Mouse (Mus musculus) liver, embryonic 12.5 days (tissue): ENCODE results near the gene Ano9. TPM values are rescaled to one million over a fixed set of nuclear protein-coding genes. Genes with fewer than 3 reads are reported as not detected.
A peak's percentile ranks its signal among the peaks of the same experiment; 100 is the strongest.

ENCODE experiments used
- ATAC-seq: fragments of 200-750 bp; cut with Nextera tagmentation; 2 replicates; pipeline ENCODE4 v1.8.0; 2017; ENCODE audit warnings: moderate number of reproducible peaks, mild to moderate bottlenecking, moderate library complexity
- H3K27ac ChIP-seq: fragments of 300-500 bp; sonication (generic); 2 replicates; pipeline ENCODE4 v1.5.1; 2016; ENCODE audit warnings: mild to moderate bottlenecking
- H3K27me3 ChIP-seq: fragments of 300-500 bp; sonication (generic); replicated peaks from 2 replicates; pipeline ENCODE4 v1.6.1; 2016; ENCODE audit warnings: mild to moderate bottlenecking, moderate library complexity
- H3K36me3 ChIP-seq: fragments of 300-500 bp; sonication (generic); 2 replicates; pipeline ENCODE4 v1.6.1; 2016; ENCODE audit warnings: mild to moderate bottlenecking, moderate library complexity
- H3K4me1 ChIP-seq: fragments of 300-500 bp; sonication (generic); 2 replicates; pipeline ENCODE4 v1.6.1; 2016
- H3K4me2 ChIP-seq: fragments of 300-500 bp; sonication (generic); 2 replicates; pipeline ENCODE4 v1.6.1; 2016; ENCODE audit warnings: mild to moderate bottlenecking, moderate library complexity
- H3K4me3 ChIP-seq: fragments of 300-500 bp; sonication (generic); 2 replicates; pipeline ENCODE4 v1.5.1; 2016; ENCODE audit warnings: mild to moderate bottlenecking, moderate library complexity
- H3K9ac ChIP-seq: fragments of 300-500 bp; sonication (generic); 2 replicates; pipeline ENCODE4 v1.6.1; 2016; ENCODE audit warnings: mild to moderate bottlenecking, moderate library complexity
- H3K9me3 ChIP-seq: fragments of 300-500 bp; sonication (generic); replicated peaks from 2 replicates; pipeline ENCODE4 v1.6.1; 2016; ENCODE audit warnings: mild to moderate bottlenecking, moderate library complexity
- WGBS: fragments of 180-500 bp; shearing (Covaris S2); methylation state at CpG from one replicate; pipeline ENCODE4 v1.1.7; 2016; ENCODE audit not compliant: insufficient replicate concordance; 5-methylcytosine and 5-hydroxymethylcytosine counted together
- polyA plus RNA-seq: library from polyadenylated mRNA; unstranded; fragments of >200 nt; fragmentation: Nextera tagmentation; extraction: Ambion mirVana; gene quantifications from 2 replicates; pipeline ENCODE4 v1.2.1, GENCODE M21; 2016

The Ano9 gene
- polyA plus RNA-seq, 1 experiment from 2014 or later = 0.15 TPM

DNA sequence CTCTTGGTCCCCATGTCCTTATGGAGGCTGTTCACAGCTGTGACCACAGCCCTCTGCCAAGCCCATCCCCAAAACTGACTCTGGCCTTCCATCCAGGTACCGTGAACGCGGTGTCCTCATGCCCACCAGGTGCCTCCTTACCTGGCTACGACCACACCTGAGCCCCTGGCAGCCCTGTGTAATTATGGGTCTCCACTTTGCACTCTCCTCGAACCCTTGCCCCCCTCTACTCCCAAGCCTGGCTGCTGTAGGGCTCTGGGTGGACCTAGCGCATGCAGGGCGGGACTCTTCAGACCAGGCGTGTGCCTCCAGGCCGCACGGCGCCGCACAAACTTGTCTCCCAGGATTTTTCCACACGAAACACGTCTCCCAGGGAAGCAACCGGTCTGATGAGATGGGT, 39.8 kb downstream of the Ano9 start, which contains the start of gene Pkp3:
Gene Pkp3 (plus strand): TSS at position 378 of the 400 bp plus-strand sequence.
- Histone ChIP-seq H3K4me3 (no peak within 1 kb of the TSS), H3K27ac (no peak within 1 kb of the TSS), H3K36me3 (no peaks in the 10 kb centered on the region), H3K4me1 (0 out of 2 replicates have a peak, but pooled peaks cover 7% of the 10 kb centered on the region), H3K4me2 (no peak within 1 kb of the TSS), H3K9ac (0 out of 2 replicates have a peak within 1 kb of the TSS, but pooled peaks have one; percentile 17), H3K27me3 (peaks cover 84% of the 10 kb centered on the region), H3K9me3 (no peaks in the 10 kb centered on the region)
- 75% methylated on average over 15 of the region's 15 CpGs for WGBS
- no peak for ATAC-seq

DNA sequence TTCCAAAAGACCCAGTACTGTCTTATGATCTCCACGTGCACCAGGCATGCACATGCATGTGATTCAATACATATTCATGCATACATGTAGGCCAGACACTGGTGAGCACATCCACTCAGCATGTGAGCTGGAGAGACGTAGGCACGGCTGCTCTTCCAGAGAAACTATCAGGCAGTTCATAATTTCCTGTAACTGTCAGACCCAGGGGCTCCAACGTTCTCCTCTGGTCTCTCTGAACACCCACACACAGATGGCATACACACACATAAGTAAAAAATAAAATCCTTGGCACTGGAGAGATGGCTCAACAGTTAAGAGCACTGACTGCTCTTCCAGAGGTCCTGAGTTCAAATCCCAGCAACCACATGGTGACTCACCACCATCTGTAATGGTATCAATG, 43.8 kb downstream of the Ano9 start:
- H3K27me3 ChIP-seq = peaks cover 84% of the 10 kb centered on the region

DNA sequence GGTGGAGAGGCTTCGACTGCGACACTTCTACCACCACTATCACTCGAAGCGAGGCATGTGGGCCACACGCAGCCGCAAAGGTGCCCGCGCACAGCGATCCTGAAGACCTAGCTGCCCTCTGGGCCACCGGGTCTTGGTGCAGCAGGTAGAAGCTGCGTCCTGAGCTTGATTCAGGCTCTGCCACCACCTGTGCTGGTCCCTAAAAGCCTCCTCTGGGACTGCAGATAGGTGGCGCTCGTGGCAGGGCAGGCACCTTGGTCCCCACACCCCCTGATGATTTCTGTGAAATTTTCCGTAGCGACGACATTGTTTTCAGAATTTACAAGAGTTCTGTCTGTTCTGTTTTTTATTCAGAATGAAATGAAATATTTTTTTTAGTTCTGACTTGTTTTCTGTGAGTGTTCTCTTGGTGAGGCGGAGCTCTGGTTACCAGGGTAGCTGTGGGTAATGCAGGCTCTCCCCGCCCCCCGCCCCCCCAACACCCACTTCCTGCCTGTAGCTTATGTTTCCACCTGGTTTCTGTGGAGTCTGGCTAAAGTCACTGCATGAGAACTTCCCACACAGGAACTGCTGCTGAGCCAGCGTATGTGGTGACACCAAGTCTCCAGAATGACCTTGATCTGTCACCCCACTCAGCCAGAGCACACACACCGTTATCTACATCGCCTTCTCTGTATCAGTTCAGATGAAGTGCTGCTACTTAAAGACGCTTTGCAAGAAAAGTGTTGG, 45.4 kb downstream of the Ano9 start:
- Histone ChIP-seq H3K9ac (no peak overlapping the region), H3K27me3 (peaks cover 84% of the 10 kb centered on the region), H3K27ac (no peak overlapping the region), H3K4me3 (no peak overlapping the region), H3K9me3 (no peaks in the 10 kb centered on the region), H3K4me1 (peaks cover 21% of the 10 kb centered on the region; the same call in 1 of the 2 replicates), H3K4me2 (peak overlapping the region; percentile 20), H3K36me3 (no peaks in the 10 kb centered on the region)
- ATAC-seq = no peak
- 17% methylated on average over 23 of the region's 23 CpGs for WGBS

More for the DNA sequence above, 43.8 kb downstream of the Ano9 start:
- H3K9me3 ChIP-seq = no peaks in the 10 kb centered on the region
- WGBS = 47% methylated on average over 4 of the region's 4 CpGs
- peaks cover 21% of the 10 kb centered on the region; the same call in 1 of the 2 replicates for H3K4me1 ChIP-seq
- H3K36me3 ChIP-seq = no peaks in the 10 kb centered on the region
- ATAC-seq = no peak
- no peak overlapping the region for H3K9ac ChIP-seq
- no peak overlapping the region for H3K27ac ChIP-seq
- H3K4me3 ChIP-seq = no peak overlapping the region
- H3K4me2 ChIP-seq = no peak overlapping the region

DNA sequence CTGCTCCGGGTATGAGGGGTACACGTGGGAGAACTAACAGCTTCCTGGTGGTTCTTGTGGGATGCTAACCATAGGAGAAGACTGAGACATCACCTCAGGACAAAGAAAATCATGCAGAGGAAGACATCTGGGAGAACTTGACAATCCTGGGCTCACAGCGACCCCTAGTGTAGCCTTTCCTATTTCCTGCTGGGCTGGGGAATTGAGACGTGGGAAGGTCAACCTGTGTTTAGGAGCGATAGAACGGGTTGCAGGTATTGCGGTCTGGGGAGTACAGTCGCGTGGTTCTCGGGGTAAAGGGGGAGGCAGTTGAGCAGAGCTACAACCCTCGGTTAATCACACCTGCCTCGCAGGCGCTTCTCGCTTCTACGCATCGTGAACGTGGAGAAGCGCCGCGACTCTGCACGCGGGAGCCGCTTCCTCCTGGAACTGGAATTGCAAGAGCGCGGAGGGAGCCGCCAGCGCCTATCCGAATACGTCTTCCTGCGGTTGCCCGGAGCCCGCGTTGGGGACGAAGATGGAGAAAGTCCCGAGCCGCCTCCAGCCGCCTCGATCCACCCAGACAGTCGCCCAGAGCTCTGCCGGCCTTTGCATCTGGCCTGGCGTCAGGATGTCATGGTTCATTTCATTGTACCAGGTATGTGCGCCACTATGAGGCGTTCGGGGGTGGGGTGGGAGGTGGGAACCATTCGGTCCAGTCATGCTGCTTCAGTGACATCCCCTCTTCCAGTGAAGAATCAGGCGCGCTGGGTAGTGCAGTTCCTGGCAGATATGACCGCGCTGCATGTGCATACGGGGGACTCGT, 47.3 kb downstream of the Ano9 start:
- H3K9ac ChIP-seq = no peak overlapping the region
- WGBS = 3% methylated on average over 51 of the region's 51 CpGs
- peaks cover 93% of the 10 kb centered on the region for H3K27me3 ChIP-seq
- no peak overlapping the region for H3K27ac ChIP-seq
- no peaks in the 10 kb centered on the region for H3K36me3 ChIP-seq
- H3K4me1 ChIP-seq = peaks cover 21% of the 10 kb centered on the region; the same call in 1 of the 2 replicates
- no peaks in the 10 kb centered on the region for H3K9me3 ChIP-seq
- peak overlapping the region; percentile 60 for H3K4me2 ChIP-seq
- H3K4me3 ChIP-seq = peak overlapping the region; percentile 29
- ATAC-seq = no peak

DNA sequence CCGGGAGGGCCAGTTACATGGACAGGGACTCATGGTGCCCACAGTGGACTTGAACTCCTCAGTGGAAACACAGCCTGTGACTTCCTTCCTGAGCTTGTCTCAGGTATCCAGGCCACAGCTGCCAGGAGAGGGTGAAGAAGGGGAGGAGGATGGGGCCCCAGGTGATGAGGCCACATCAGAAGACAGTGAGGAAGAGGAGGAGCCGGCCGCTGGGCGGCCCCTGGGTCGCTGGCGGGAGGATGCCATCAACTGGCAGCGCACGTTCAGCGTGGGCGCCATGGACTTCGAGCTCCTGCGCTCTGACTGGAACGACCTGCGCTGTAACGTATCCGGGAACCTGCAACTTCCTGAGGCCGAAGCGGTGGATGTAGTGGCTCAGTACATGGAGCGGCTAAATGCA, 49.3 kb downstream of the Ano9 start:
- Histone ChIP-seq H3K27me3 (peaks cover 95% of the 10 kb centered on the region), H3K4me3 (no peak overlapping the region), H3K36me3 (no peaks in the 10 kb centered on the region), H3K4me2 (no peak overlapping the region), H3K9ac (no peak overlapping the region), H3K27ac (no peak overlapping the region), H3K4me1 (peaks cover 35% of the 10 kb centered on the region), H3K9me3 (no peaks in the 10 kb centered on the region)
- 47% methylated on average over 19 of the region's 19 CpGs for WGBS
- no peak for ATAC-seq

DNA sequence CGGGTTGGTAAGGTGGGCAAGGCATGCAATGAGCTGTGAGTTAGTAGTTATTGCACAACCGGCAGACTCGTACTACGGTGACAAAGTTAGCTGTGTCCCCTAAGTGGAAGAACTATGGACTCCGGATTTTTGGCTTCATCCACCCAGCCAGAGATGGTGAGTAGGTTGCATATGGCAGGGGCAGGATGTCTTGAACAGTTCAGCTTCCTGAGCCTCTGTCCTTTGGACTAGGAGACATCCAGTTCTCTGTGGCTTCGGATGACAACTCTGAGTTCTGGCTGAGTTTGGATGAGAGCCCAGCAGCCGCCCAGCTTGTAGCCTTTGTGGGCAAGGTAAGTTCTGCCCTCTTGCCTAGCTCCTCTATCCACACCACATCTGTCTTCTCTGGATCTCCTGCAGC, 53.0 kb downstream of the Ano9 start:
- Histone ChIP-seq H3K36me3 (no peaks in the 10 kb centered on the region), H3K27ac (no peak overlapping the region), H3K9me3 (no peaks in the 10 kb centered on the region), H3K4me1 (peaks cover 46% of the 10 kb centered on the region), H3K4me3 (no peak overlapping the region), H3K4me2 (no peak overlapping the region), H3K27me3 (peaks cover 95% of the 10 kb centered on the region), H3K9ac (no peak overlapping the region)
- ATAC-seq = no peak
- 61% methylated on average over 7 of the region's 7 CpGs for WGBS

DNA sequence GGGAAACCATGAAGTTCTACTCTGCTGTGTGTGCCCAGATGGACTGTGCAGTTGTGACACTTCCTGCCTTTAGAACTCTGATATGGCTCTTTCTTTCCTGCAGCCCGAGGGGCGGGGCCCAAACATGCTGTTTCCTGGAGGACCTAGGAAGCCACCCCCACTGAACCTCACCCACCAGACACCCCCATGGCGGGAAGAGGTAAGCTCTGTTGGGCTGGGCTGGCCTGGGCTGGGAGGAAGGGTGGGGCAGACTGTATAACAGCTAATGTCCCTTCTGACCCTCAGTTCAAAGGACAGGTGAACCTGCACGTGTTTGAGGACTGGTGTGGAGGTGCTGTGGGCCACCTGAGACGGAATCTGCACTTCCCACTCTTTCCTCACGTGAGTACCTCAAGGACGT, 53.4 kb downstream of the Ano9 start:
- Histone ChIP-seq H3K9ac (no peak overlapping the region), H3K4me2 (no peak overlapping the region), H3K27ac (no peak overlapping the region), H3K4me3 (no peak overlapping the region), H3K36me3 (no peaks in the 10 kb centered on the region), H3K4me1 (peaks cover 46% of the 10 kb centered on the region), H3K27me3 (peaks cover 97% of the 10 kb centered on the region), H3K9me3 (no peaks in the 10 kb centered on the region)
- WGBS = 26% methylated on average over 7 of the region's 7 CpGs
- ATAC-seq = peak; percentile 16; the same call in 1 of the 2 replicates

DNA sequence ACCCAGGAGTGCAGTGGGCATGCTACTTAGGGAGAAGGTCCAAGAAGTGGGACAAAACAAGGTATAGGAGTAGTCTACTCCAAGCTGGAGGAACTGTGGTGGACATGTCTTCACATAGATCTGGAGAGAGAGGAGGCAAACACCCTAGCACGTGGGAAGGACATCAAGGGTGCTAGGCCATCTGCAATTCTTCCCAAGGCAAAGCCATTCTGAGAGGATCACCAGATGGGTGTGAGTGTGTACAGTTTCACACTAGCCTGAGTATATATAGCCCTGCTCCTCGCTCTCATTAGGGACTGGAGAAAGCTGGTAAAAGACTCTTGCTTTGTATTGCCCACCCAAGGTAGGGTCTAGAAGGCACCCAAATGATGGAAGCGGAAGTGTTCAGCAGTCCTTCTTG, 54.3 kb downstream of the Ano9 start:
- no peaks in the 10 kb centered on the region for H3K36me3 ChIP-seq
- no peak overlapping the region for H3K4me2 ChIP-seq
- no peak overlapping the region for H3K27ac ChIP-seq
- no peaks in the 10 kb centered on the region for H3K9me3 ChIP-seq
- peaks cover 46% of the 10 kb centered on the region for H3K4me1 ChIP-seq
- peaks cover 97% of the 10 kb centered on the region for H3K27me3 ChIP-seq
- ATAC-seq = no peak
- H3K4me3 ChIP-seq = no peak overlapping the region
- 71% methylated on average over 3 of the region's 3 CpGs for WGBS
- H3K9ac ChIP-seq = no peak overlapping the region

DNA sequence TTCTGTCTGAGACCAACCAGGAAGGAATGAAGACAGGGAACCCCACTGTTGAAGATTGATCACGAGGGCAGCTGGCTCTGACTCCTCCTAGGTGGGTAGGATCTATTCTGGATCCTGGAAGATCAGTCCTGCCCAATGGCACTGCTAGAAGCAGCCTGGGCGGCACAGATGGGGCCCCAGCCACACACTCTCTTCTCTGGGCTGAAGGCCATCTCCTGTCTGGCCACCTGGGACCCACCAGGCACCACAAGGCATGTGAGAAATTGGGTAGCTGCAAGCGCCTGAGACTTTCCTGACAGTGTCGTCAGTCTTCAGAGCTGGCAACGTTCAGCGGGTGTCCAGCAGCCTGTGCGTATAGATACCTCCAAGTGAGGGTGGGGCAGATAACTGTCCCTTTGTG, 55.1 kb downstream of the Ano9 start:
- H3K27ac ChIP-seq = no peak overlapping the region
- H3K4me3 ChIP-seq = no peak overlapping the region
- peaks cover 46% of the 10 kb centered on the region for H3K4me1 ChIP-seq
- no peak for ATAC-seq
- peaks cover 97% of the 10 kb centered on the region for H3K27me3 ChIP-seq
- no peaks in the 10 kb centered on the region for H3K36me3 ChIP-seq
- 25% methylated on average over 7 of the region's 7 CpGs for WGBS
- H3K4me2 ChIP-seq = no peak overlapping the region
- H3K9ac ChIP-seq = no peak overlapping the region
- H3K9me3 ChIP-seq = no peaks in the 10 kb centered on the region

DNA sequence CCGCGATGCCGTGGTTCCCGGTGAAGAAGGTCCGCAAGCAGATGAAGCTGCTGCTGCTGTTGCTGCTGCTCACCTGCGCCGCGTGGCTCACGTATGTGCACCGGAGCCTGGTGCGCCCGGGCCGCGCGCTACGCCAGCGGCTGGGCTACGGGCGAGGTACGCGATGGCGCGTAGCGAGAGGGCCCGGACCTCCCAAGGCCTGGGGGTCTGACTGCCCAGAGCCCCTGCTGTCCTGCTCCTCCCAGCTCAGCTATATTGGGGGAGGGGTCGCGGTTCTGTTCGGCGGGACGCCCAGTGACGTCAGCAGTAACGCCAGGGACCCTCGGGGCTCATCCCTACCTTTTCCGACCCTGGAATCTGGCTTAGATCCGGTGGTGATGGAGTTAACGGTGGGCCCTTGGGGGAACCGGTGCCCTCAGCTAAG, 56.3 kb downstream of the Ano9 start:
- ATAC-seq = no peak
- H3K9me3 ChIP-seq = no peaks in the 10 kb centered on the region
- peaks cover 46% of the 10 kb centered on the region for H3K4me1 ChIP-seq
- H3K9ac ChIP-seq = peak overlapping the region; percentile 47
- 5% methylated on average over 37 of the region's 37 CpGs for WGBS
- H3K36me3 ChIP-seq = no peaks in the 10 kb centered on the region
- H3K27me3 ChIP-seq = peaks cover 95% of the 10 kb centered on the region
- peak overlapping the region; percentile 78 for H3K4me2 ChIP-seq
- H3K27ac ChIP-seq = no peak overlapping the region
- H3K4me3 ChIP-seq = peak overlapping the region; percentile 54

DNA sequence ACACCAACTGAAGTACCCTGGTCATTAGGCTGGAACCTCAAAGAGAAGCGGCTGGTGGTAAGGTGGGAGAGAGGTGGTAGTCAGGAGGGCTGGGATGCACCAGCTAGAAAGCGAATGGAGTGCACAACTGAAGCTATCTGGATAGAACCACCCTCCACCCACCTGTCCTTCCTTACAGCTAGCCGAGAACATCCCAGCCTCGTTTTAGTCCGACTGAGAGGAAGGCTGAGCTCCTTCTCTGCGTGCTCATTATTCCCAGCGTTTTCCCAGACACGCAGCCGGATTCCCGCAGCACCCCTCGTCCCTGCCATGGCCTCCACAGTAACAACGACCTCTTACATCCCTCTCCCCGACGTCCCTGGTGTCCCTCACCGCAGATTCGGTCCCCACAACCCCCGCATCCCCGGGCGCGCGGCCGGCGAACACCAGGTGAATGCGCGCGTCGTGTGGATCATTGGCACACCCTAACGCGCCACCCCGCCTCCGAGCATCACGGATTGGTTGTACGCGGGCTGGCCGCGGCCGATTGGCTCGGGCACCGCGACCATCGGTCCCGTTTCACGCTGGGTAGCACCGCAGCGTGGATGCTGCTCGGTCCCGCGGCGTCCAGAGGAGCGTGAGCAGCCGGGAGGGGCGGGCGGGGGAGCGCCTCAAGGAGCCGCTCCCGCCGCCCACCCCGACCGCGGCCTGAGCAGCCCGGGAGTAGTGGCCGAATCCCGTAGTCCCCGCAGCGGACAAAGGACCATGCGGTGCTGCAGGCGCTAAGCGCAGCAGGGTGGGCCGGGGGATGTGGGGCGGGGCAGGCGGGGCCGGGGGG, 57.0 kb downstream of the Ano9 start, which contains the start of gene B4galnt4:
Gene B4galnt4 (plus strand): TSS at position 679 of the 817 bp plus-strand sequence.
- WGBS = 3% methylated on average over 72 of the region's 72 CpGs
- 0 out of 2 replicates have a peak, but pooled peaks cover 3% of the 10 kb centered on the region for H3K9me3 ChIP-seq
- peaks cover 91% of the 10 kb centered on the region for H3K27me3 ChIP-seq
- H3K4me1 ChIP-seq = peaks cover 46% of the 10 kb centered on the region
- no peaks in the 10 kb centered on the region for H3K36me3 ChIP-seq
- peak; percentile 40; the same call in 1 of the 2 replicates for ATAC-seq
- peak within 1 kb of the TSS; percentile 47 for H3K9ac ChIP-seq
- peak within 1 kb of the TSS; percentile 54 for H3K4me3 ChIP-seq
- no peak within 1 kb of the TSS for H3K27ac ChIP-seq
- peak within 1 kb of the TSS; percentile 78 for H3K4me2 ChIP-seq
